Mouse (Mus musculus) brain, embryonic 18.5 days (tissue): ENCODE data around the gene Xpo5.

Source experiments
- DNase-seq: peaks from one replicate; pipeline ENCODE4 v3.0.0-alpha.2; 2012; ENCODE audit warnings: low read depth, low spot score

Gene Xpo5

DNA sequence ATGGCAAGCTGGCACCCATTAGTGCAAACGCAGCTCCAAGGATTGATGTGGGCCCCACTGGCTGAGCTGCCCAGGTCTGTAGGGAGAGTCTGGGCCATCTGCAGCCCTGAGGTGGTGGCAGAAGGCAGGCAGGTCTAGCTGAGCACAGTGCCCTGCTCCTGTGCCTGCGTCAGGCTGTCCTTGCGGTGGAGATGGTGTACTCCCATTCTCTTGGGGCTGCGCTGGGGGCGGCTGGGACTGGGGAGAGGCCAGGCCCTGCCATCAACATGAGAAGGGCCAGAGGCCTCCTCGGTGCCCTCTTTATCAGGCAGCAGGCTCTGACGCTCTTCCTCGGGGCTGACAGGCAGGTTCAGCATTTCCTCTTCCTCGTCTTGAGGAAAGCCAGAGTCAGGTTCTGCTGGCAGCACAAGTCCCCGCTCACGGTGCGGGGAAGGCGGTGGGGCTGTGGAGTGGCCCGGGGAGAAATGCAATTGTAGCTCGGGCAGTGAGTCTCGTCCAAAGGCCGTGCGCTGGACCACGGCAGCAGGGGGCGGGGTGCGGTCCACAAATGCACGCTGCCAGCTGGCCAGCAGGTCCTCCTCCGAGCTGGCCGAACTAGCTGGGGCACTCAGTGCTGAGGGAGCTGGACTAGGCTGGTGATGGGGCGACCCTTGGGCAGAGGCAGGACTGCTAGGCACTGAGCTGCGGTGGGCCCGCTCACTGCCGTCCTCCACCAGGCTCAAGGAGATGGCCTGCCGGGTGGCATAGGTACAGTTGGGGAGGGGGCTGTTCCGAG lies 55.9 kb downstream of the Xpo5 start:
- DNase-seq = no peak

DNA sequence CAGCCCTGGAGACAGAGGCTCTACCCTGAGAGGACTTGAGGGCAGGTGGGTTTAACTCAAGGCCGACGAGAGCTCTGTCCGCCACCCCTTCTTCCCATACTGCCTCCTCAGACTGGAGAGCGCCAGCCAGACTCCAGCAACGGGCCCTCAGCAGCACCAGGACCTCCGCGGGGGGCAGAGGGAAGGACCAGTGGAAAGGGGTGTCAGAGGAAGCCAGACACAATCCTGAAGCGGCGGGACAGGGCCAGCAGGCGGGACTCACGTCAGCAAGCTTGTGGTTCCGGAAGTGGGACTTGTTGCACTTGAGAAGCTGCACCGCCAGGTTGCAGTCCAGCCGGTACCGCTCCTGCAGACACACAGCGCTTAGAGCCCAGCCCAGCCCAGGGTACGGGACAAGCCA lies 57.1 kb downstream of the Xpo5 start:
- DNase-seq = no peak

GRCm38 (mm10) chr17:46262201-46262694 lies 59.7 kb downstream of the Xpo5 start:
- DNase-seq = no peak

DNA sequence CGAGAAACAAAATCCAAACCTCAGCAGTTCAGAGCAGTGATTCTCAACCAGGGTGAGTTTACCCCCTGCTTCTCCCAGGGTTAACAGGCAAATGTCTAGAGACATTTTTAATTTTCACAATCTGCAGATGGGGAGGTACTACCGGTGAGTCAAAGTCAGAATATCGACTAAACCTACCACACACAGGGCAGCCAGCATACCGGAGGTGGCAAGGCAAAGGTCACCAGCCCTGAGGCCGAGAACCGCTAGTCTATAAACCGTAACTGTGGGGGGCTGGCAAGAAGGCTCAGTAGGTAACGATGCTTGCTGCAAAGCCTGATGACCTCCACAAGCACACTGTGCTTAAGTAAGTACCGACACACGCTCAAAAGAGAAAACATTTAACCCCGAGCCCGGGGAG lies 62.9 kb downstream of the Xpo5 start:
- no peak for DNase-seq

- peak; percentile 36 for DNase-seq
Measured at GRCm38 (mm10) chr17:46265918-46266618, 63.5 kb downstream of the Xpo5 start.

DNA sequence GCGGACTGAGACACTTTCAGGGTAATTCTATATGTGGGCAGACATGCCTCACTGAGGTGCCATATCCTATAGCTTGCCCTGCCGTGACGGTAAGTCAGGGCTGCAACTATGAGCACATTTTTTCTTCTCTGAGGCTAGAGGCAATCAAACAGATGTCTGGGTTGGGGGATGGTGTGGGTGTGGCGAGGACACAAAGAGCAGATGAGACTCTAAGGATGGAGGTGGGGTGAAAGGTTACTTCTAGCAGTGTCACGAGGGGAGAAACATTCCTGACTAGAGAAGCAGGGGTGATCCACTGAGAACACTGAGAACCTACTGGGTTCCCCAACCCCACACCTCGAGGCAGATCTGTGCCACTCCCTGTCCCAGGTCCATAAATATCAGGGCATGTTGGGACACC lies 64.4 kb downstream of the Xpo5 start:
- no peak for DNase-seq

GRCm38 (mm10) chr17:46267511-46267910 lies 64.9 kb downstream of the Xpo5 start:
- no peak for DNase-seq

GRCm38 (mm10) chr17:46268026-46268720 lies 65.6 kb downstream of the Xpo5 start:
- no peak for DNase-seq

- DNase-seq = no peak
Measured at GRCm38 (mm10) chr17:46269771-46270534, 67.4 kb downstream of the Xpo5 start.

- no peak for DNase-seq
Measured at GRCm38 (mm10) chr17:46272058-46272457, 69.5 kb downstream of the Xpo5 start.

DNA sequence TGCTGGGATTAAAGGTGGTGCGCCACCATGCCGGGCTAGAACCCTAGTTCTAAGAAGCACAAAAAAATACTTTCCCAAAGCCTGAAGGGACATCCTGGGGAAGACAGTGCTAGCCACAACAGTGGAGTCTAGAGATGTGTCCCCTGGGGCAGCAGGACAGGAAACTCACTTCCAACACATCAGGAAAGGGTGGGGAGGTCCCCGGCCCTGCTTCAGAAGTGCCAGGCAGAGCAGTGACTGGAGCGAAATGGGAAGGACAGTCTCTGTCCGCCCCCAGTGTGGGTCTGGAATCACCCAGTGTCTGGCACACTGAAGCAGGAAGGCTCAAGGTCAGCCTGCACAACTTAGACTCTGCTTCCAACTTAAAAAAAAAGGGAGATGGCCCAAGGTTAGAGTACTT lies 70.1 kb downstream of the Xpo5 start:
- DNase-seq = no peak

DNA sequence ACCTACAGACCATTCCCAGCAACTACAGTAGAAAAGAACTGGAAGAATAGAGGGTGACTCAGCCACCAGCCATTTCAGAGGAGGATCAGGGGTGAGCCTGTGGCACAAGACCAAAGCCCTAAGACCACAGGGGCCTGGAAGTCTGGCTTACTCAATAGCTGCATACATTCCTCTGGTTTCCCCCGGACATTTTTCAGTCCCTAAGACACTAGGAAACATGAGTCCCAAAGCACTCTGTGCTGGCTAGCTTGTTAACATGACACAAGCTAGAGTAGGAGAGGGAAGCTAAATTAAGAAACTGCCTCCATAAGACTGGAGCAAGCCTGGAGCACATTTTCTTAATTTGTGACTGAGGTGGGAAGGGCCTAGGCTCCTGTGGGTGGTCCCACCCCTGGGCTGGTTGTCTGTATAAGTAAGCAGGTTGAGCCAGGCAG lies 71.2 kb downstream of the Xpo5 start:
- no peak for DNase-seq

DNA sequence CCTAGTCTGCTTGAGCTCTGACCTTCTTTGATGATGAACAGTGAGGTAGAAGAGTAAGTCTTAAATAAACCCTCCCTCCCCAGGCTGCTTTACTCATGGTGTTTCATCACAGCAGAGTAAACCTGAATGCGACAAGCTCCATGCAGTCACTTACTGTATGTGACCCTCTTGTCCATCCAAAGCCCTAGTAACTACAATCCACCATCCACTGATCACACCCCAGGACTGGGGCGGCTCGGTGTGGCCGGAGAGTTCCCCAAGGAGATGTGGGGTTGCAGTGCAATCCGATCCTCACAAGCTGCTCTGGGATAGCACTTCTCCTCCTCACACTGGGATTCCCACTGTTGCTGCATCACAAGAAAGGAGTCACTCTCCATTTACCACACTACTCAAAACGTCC lies 71.9 kb downstream of the Xpo5 start:
- DNase-seq = no peak

- no peak for DNase-seq
Measured at GRCm38 (mm10) chr17:46275034-46275433, 72.5 kb downstream of the Xpo5 start.

DNA sequence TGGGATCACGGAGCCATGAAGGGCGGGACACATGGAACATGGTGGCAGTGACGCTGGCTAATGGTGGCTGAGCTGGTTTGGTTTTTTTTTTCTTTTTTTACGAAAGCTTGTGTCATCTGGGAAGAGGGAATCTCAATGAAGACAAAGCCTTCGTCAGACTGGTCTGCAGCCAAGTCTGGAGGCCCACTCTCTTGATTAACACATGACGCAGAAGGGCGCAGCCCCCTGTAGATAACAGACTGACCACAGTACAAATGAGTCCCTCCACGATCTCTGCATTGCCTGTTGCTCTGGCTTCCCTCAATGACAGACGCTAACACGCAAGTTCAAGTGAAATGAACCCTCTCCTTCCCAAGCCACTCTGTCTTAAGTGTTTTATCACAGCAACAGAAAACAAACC lies 72.9 kb downstream of the Xpo5 start:
- no peak for DNase-seq

GRCm38 (mm10) chr17:46277586-46277985 lies 75.0 kb downstream of the Xpo5 start:
- DNase-seq = no peak

DNA sequence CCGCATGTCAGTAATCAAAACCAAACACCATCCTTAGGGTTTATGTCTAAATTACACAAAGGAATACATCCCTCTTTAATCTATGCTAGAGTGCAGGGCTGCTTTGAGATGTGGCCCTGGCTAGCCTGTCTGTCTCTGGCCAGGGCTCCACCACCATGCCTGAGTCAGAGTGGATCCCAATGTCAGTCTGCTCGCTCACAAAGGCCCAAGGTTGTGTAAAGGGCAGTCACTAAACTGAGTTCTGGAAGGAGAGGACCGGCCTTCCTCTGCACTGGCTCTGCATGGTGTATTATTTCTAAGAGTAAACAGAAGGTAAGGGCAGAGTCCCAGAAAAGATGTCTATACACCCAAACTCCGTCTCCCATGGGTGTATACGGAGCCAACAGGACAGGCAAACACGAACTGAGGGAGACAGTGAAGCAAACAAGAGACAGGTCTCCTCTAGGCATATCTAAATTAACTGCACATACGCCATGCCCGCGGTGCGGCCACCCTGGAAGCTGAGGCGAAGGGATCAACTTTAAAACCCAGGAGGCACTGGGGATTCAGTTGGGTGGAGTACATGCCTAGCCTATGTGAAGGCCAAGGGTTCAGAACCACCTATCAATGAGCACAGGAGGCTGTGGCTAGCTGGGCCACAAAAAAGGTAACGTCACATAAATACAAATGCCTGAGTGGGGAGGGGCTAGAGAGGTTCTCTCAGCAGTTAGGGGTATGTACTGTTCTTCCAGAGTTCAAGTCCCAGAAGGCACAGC lies 75.6 kb downstream of the Xpo5 start:
- no peak for DNase-seq

- DNase-seq = peak; percentile 75
Measured at GRCm38 (mm10) chr17:46282483-46283123, 80.0 kb downstream of the Xpo5 start, which contains the start of gene Tjap1. Tjap1 (minus strand) TSS chr17:46283026.

DNA sequence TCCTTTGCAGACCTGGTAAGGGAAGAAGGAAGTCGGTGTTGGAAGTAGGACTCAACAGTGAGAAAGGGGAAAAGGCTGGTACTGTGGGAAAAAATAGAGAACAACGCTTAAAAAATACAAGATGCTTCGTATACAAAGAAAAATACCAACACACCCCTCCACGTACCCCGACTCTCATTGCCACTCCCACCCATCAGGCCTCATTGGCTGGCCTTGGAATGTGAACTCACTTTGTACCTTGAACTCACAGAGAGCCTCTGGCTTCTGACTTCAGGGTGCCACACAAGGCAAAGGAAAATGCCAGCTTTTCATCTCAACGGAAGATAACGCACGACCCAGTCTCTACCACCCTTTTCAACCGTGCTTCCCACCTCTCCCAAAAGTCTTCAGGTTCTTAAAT lies 80.6 kb downstream of the Xpo5 start:
- no peak for DNase-seq

- no peak for DNase-seq
Measured at GRCm38 (mm10) chr17:46283911-46284310, 81.3 kb downstream of the Xpo5 start.
